Mouse (Mus musculus): ENCODE measurements at regions not wholly inside any gene's neighbourhood (a gene's known extent, or its start where the extent isn't known, plus 50 kb on each side); places are given as distances from the start of the nearest gene placed in this dataset.

GRCm38 (mm10) chr11:18478841-18479240, 525.2 kb upstream of the Etaa1 start:
- TF ChIP-seq CTCF (IDR thresholded peaks at IDR 0.05; ENCODE audit: extremely low read depth, insufficient read depth, insufficient read length, insufficient replicate concordance): no peak
- TF ChIP-seq POLR2A (IDR thresholded peaks at IDR 0.05; ENCODE audit: low read depth, low read length): no peak

All from spleen, adult 2 months (tissue).